In genomic region chr9:40622265-40622664, GRCm38 (mm10) we compare ENCODE assay signal across 31 mouse cellular contexts. TPM values are rescaled to one million over a fixed set of nuclear protein-coding genes. Genes with fewer than 3 reads are reported as not detected.
"Had no signal": no experiment of that assay in that cellular context is flagged by ENCODE, and none has a peak within 500 bp of the region (broad histone marks: within the 10 kb centered on the region; RNA-seq: fewer than 3 reads in every experiment).

No protein-coding gene starts in this region.

- DNase-seq: kidney, adult 2 months; kidney, postnatal 36 days; left cerebral cortex, postnatal 4 days; liver, postnatal 0 days; lung, embryonic 14.5 days; retina, postnatal 1 day; right cerebral cortex, postnatal 25 days; spleen, adult 18-20 months; thymus, adult 18-20 months; thymus, postnatal 36 days had no signal

- ATAC-seq: intestine, postnatal 0 days; liver, postnatal 0 days; lung, postnatal 0 days had no signal

- H3K27ac ChIP-seq: kidney, postnatal 0 days; limb, embryonic 12.5 days; limb, embryonic 15.5 days; liver, embryonic 14.5 days; macrophage; neural tube, embryonic 13.5 days had no signal

- H3K36me3 ChIP-seq: limb, embryonic 12.5 days; limb, embryonic 15.5 days; neural tube, embryonic 13.5 days had no signal

- H3K4me3 ChIP-seq: limb, embryonic 12.5 days; limb, embryonic 15.5 days; myocyte; neural tube, embryonic 13.5 days had no signal

- H3K9me3 ChIP-seq: limb, embryonic 12.5 days; limb, embryonic 15.5 days; neural tube, embryonic 13.5 days had no signal

- H3K9ac ChIP-seq: limb, embryonic 12.5 days; limb, embryonic 15.5 days; liver, embryonic 14.5 days; liver, postnatal 0 days; lung, embryonic 14.5 days; neural tube, embryonic 13.5 days had no signal

- H3K27me3 ChIP-seq: neural tube, embryonic 13.5 days had no signal

- H3K4me2 ChIP-seq: limb, embryonic 12.5 days; limb, embryonic 15.5 days; liver, embryonic 11.5 days; lung, embryonic 14.5 days; neural tube, embryonic 13.5 days had no signal

RNA-seq across cellular contexts. Expression of gene Gm21915, which starts 48.1 kb away (rescaled TPM):
- total RNA-seq: layer of hippocampus, adult 8-10 months; layer of hippocampus, postnatal 10 days; left cerebral cortex, adult 8-10 months; left cerebral cortex, postnatal 14 days; left cerebral cortex, postnatal 4 days; megakaryocyte, adult 5-6 weeks; monocyte, adult 5-6 weeks; neutrophil, adult 5-6 weeks had no signal
- polyA plus RNA-seq: intestine, postnatal 0 days; kidney, adult 2 months; kidney, embryonic 14.5 days; kidney, postnatal 0 days; limb, embryonic 12.5 days; limb, embryonic 15.5 days; liver, embryonic 11.5 days; liver, embryonic 14.5 days; liver, postnatal 0 days; lung, embryonic 14.5 days; lung, postnatal 0 days; macrophage; myocyte; neural tube, embryonic 13.5 days; stomach, embryonic 16.5 days; testis, adult 2 months; urinary bladder, adult 2 months had no signal
